Mouse (Mus musculus): ENCODE measurements at regions not wholly inside any gene's neighbourhood (a gene's known extent, or its start where the extent isn't known, plus 50 kb on each side); places are given as distances from the start of the nearest gene placed in this dataset.

- no peak for TF ChIP-seq CTCF (IDR thresholded peaks at IDR 0.05 in 2 of 3, conservative IDR thresholded peaks at IDR 0.05 in 1 of 3; ENCODE audit: control insufficient read depth in 1 of 3, insufficient read depth in 1 of 3, low read depth in 2 of 3, low read length in 3 of 3, poor library complexity in 1 of 3, severe bottlenecking in 1 of 3)
- no peak for TF ChIP-seq POLR2A (IDR thresholded peaks at IDR 0.05; ENCODE audit: control insufficient read depth in 1 of 2, insufficient read depth in 1 of 2, low read depth in 1 of 2, low read length in 2 of 2, poor library complexity in 1 of 2)
- no peak for TF ChIP-seq GABPA (IDR thresholded peaks at IDR 0.05; ENCODE audit: low read depth, low read length)
- no peak for TF ChIP-seq HCFC1 (IDR thresholded peaks at IDR 0.05; ENCODE audit: low read depth, low read length)
- no peak for TF ChIP-seq JUND (IDR thresholded peaks at IDR 0.05; ENCODE audit: low read depth, low read length)
- TF ChIP-seq ZNF384 (IDR thresholded peaks at IDR 0.05; ENCODE audit: low read depth, low read length): no peak
These were observed 148.0 kb downstream of the Cox18 start for GRCm38 (mm10) chr5:90075629-90076349.

Measured in MEL (cell line).